Mouse (Mus musculus): ENCODE measurements around the gene Trnp1. TPM values are rescaled to one million over a fixed set of nuclear protein-coding genes. Genes with fewer than 3 reads are reported as not detected.

The Trnp1 gene
- not detected in 2 replicates for polyA plus RNA-seq (2012)

DNA sequence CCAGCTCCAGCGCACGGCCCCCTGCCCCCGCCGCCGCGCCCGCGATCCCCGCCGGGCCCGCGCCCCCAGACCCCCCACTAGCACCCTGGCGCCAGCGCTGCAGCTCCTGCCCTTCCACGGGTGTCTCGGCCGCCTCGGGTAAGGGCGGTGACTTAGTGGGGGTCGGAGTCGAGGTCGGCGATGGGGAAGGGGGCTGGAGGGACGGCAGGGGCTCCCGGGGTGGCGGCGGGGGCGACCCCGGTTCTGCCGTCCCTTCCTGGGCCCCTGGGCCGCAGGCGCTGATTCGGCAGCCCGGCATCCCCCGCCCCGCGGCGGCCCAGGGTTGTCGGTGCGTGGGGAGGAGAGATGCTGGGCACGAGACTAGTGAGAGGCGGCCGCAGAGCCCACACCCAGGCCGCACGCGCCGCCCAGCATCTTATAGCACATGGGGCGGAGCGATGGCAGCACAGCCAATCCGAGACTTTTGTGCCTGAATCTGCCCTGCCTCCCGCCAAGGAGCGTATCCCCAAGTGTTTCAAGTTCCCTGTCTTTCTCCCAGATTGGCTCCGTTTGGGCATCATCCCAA is at the start of gene Trnp1:
Gene Trnp1 (minus strand): TSS at position 391 of the 565 bp plus-strand sequence.
- H3K4me3 ChIP-seq (replicated peaks) = no peak within 1 kb of the TSS
- TF ChIP-seq GATA1 (IDR thresholded peaks at IDR 0.05; ENCODE audit: low read length) (no peak), TAL1 (IDR thresholded peaks at IDR 0.05; ENCODE audit: low read length) (no peak)
- no peaks in the 10 kb centered on the region; the same call in 1 of the 2 replicates for H3K9me3 ChIP-seq (ENCODE audit: control insufficient read depth, low read length)
- peaks cover 98% of the 10 kb centered on the region for H3K27me3 ChIP-seq (ENCODE audit: control insufficient read depth)
- H3K4me1 ChIP-seq (ENCODE audit: control insufficient read depth) = peaks cover 17% of the 10 kb centered on the region
- no peaks in the 10 kb centered on the region for H3K36me3 ChIP-seq (ENCODE audit: control insufficient read depth)

DNA sequence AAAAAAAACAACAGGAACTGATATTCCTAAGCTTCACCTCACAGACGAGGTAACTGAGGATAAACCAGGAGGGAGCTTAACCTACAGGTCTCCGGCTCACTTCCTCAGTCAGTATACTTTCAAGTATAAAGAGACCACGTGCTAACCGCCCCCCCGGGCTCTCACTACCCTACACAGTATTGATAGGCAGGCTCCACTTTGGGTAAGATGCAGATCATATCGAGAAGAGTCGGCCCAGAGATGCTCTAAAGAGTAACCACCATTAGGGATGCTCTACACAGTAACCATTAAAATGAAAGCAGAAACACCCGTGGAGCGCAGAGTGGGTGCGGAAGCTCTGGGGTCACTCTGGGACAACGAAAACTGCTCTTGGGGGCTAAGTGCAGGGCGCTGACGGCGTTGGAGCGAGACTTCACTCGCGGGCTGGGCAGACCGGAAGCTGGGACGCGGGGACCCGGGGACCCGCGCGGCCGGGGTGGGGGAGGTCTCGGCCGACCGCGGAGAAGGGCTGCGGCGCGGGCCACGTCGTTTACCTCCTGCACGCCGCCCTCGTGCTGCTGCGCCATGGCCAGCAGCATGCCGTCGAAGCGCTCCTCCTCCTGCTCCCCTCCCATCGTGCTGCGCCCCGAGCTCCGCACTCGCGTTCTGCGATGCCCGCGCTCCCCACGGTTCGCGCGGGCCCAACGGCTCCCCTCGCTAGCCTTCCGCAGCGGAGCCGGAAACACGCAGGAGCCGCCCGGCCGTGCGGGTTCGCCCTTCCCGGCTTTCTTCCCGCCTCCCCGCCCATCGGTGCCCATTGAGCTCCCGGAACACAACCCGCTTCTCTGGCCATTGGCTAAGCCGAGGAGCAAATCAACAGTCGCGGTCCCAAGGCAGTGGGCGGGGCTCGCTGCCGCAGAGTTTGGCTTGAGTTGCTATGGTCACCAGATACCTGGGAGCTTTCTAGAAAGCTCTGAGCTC is 47.2 kb upstream of the Trnp1 start, which contains the start of gene Nudc:
Gene Nudc (minus strand): TSS at position 725 of the 960 bp plus-strand sequence.
- Histone ChIP-seq H3K4me1 (ENCODE audit: control insufficient read depth) (peaks cover 26% of the 10 kb centered on the region), H3K4me3 (replicated peaks) (peak within 1 kb of the TSS; percentile 89), H3K27me3 (ENCODE audit: control insufficient read depth) (no peaks in the 10 kb centered on the region), H3K9me3 (ENCODE audit: control insufficient read depth, low read length) (peaks cover 3% of the 10 kb centered on the region; the same call in 1 of the 2 replicates), H3K36me3 (ENCODE audit: control insufficient read depth) (peaks cover 26% of the 10 kb centered on the region)
- TF ChIP-seq TAL1 (IDR thresholded peaks at IDR 0.05; ENCODE audit: low read length) (no peak), GATA1 (IDR thresholded peaks at IDR 0.05; ENCODE audit: low read length) (no peak)

DNA sequence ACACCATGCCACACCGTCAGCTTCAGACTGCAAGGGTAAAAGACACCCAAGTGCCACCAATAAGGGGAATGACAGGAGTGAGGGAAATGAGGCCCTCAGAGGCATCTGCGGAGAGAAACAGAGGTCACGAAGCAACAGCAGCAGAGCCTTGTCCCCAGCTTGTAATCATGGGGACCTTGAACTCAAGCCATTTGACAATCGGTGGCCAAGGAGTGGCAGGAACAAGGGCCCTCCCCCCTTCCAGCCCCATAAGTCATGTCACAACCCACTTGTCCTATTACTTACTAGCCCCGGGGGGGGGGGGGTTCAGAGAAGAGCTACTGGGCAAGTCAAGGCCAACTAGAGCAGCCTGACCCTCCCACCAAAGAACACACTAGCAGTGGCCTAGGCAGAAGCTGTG is 38.3 kb upstream of the Trnp1 start:
- no peak for TF ChIP-seq TAL1 (IDR thresholded peaks at IDR 0.05; ENCODE audit: low read length)
- TF ChIP-seq GATA1 (IDR thresholded peaks at IDR 0.05; ENCODE audit: low read length) = no peak
- no peaks in the 10 kb centered on the region for H3K27me3 ChIP-seq (ENCODE audit: control insufficient read depth)
- H3K36me3 ChIP-seq (ENCODE audit: control insufficient read depth) = peaks cover 88% of the 10 kb centered on the region

GRCm38 (mm10) chr4:133536081-133536480 is 37.7 kb upstream of the Trnp1 start:
- no peak for TF ChIP-seq TAL1 (IDR thresholded peaks at IDR 0.05; ENCODE audit: low read length)
- no peak for TF ChIP-seq GATA1 (IDR thresholded peaks at IDR 0.05; ENCODE audit: low read length)
- peaks cover 89% of the 10 kb centered on the region for H3K36me3 ChIP-seq (ENCODE audit: control insufficient read depth)
- H3K4me1 ChIP-seq (ENCODE audit: control insufficient read depth) = no peaks in the 10 kb centered on the region
- no peak overlapping the region for H3K4me3 ChIP-seq (replicated peaks)
- H3K9me3 ChIP-seq (ENCODE audit: control insufficient read depth, low read length) = no peaks in the 10 kb centered on the region
- H3K27me3 ChIP-seq (ENCODE audit: control insufficient read depth) = no peaks in the 10 kb centered on the region

More for the DNA sequence above, 38.3 kb upstream of the Trnp1 start:
- no peaks in the 10 kb centered on the region for H3K4me1 ChIP-seq (ENCODE audit: control insufficient read depth)
- no peak overlapping the region for H3K4me3 ChIP-seq (replicated peaks)
- no peaks in the 10 kb centered on the region for H3K9me3 ChIP-seq (ENCODE audit: control insufficient read depth, low read length)

DNA sequence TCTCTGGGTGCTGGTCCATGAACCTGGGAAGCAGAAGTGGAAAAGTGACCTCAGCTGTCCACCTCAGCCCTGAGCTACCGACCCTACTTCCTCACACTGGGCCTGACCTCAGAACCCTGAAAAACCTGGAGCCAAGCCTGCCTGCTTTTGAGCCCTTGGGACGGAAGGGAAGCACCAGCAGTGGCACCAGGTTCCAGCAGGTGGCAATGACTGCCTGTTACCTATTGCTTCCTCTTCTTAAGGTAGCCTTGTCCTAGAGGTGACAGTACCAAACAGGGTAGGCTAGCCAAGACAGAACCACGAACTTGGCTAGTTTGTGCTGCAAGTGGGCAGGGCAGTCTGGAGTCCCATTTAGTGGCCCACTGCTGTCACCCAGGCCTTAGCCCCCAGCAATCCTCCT is 34.4 kb upstream of the Trnp1 start:
- Histone ChIP-seq H3K4me3 (replicated peaks) (no peak overlapping the region), H3K27me3 (ENCODE audit: control insufficient read depth) (no peaks in the 10 kb centered on the region), H3K4me1 (ENCODE audit: control insufficient read depth) (peaks cover 7% of the 10 kb centered on the region), H3K9me3 (ENCODE audit: control insufficient read depth, low read length) (no peaks in the 10 kb centered on the region), H3K36me3 (ENCODE audit: control insufficient read depth) (peaks cover 90% of the 10 kb centered on the region)
- TF ChIP-seq GATA1 (IDR thresholded peaks at IDR 0.05; ENCODE audit: low read length) = no peak
- no peak for TF ChIP-seq TAL1 (IDR thresholded peaks at IDR 0.05; ENCODE audit: low read length)

- TF ChIP-seq GATA1 (IDR thresholded peaks at IDR 0.05; ENCODE audit: low read length) = no peak
- TF ChIP-seq TAL1 (IDR thresholded peaks at IDR 0.05; ENCODE audit: low read length) = no peak
- Histone ChIP-seq H3K4me1 (ENCODE audit: control insufficient read depth) (peaks cover 8% of the 10 kb centered on the region), H3K27me3 (ENCODE audit: control insufficient read depth) (peaks cover 4% of the 10 kb centered on the region; the same call in 1 of the 2 replicates), H3K4me3 (replicated peaks) (no peak overlapping the region), H3K9me3 (ENCODE audit: control insufficient read depth, low read length) (0 out of 2 replicates have a peak, but pooled peaks cover 2% of the 10 kb centered on the region), H3K36me3 (ENCODE audit: control insufficient read depth) (peaks cover 42% of the 10 kb centered on the region)
Observed at GRCm38 (mm10) chr4:133527788-133528187, 29.4 kb upstream of the Trnp1 start.

DNA sequence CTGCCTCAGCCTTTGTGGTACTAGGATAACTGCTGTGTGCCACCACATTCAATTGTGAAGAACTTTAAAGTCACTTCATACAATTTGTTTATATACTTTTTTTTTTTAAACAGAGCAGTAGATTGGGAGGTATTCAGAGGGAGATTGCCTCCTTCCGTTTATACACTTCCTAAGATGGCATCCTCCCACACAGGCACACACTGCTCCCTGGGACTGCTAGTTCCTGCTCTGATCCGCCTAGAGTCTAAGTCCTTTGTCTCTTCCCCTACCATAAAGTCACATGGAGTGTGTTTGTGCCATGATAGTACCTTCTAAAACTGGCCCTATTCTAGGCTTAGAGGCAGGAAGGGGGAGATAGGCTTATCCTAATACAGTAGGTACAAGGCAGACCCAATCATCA is 23.2 kb upstream of the Trnp1 start:
- TF ChIP-seq GATA1 (IDR thresholded peaks at IDR 0.05; ENCODE audit: low read length) (no peak), TAL1 (IDR thresholded peaks at IDR 0.05; ENCODE audit: low read length) (no peak)

DNA sequence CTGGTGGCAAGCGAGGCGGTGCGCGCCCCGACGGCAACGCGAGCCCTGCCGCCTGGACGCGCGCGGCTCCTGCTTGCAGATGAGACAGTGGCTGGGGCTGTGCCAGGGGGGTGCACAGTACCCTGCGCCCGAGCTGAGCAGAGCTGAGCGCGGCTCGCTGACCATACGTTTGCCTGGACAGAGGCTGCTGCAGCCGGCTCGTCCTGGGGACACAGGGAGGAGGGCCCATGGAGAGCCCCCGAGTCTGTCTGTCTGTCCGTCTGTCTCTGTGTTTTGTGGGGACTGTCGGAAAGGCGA is 21.0 kb upstream of the Trnp1 start:
- Histone ChIP-seq H3K9me3 (ENCODE audit: control insufficient read depth, low read length) (no peaks in the 10 kb centered on the region; the same call in 1 of the 2 replicates), H3K36me3 (ENCODE audit: control insufficient read depth) (no peaks in the 10 kb centered on the region), H3K4me3 (replicated peaks) (peak overlapping the region; percentile 52), H3K4me1 (ENCODE audit: control insufficient read depth) (peaks cover 2% of the 10 kb centered on the region; the same call in 1 of the 2 replicates), H3K27me3 (ENCODE audit: control insufficient read depth) (peaks cover 46% of the 10 kb centered on the region)
- TF ChIP-seq TAL1 (IDR thresholded peaks at IDR 0.05; ENCODE audit: low read length) (no peak), GATA1 (IDR thresholded peaks at IDR 0.05; ENCODE audit: low read length) (no peak)

More for the DNA sequence above, 23.2 kb upstream of the Trnp1 start:
- H3K9me3 ChIP-seq (ENCODE audit: control insufficient read depth, low read length) = peaks cover 2% of the 10 kb centered on the region; the same call in 1 of the 2 replicates
- no peaks in the 10 kb centered on the region for H3K36me3 ChIP-seq (ENCODE audit: control insufficient read depth)
- H3K4me3 ChIP-seq (replicated peaks) = no peak overlapping the region
- H3K4me1 ChIP-seq (ENCODE audit: control insufficient read depth) = peaks cover 2% of the 10 kb centered on the region; the same call in 1 of the 2 replicates
- peaks cover 46% of the 10 kb centered on the region for H3K27me3 ChIP-seq (ENCODE audit: control insufficient read depth)
